Mouse (Mus musculus): ENCODE results near the gene Brd1. TPM values are rescaled to one million over a fixed set of nuclear protein-coding genes. Genes with fewer than 3 reads are reported as not detected.
"Not testable (repeated sequence)": the region's sequence is repeated elsewhere in the genome, so short reads cannot be mapped to it uniquely, and the experiment has no call there.

Brd1 gene
- 12.0 and 12.3 TPM in 2 replicates for polyA plus RNA-seq (2015; fragmentation: Nextera tagmentation; extraction: Ambion mirVana)

DNA sequence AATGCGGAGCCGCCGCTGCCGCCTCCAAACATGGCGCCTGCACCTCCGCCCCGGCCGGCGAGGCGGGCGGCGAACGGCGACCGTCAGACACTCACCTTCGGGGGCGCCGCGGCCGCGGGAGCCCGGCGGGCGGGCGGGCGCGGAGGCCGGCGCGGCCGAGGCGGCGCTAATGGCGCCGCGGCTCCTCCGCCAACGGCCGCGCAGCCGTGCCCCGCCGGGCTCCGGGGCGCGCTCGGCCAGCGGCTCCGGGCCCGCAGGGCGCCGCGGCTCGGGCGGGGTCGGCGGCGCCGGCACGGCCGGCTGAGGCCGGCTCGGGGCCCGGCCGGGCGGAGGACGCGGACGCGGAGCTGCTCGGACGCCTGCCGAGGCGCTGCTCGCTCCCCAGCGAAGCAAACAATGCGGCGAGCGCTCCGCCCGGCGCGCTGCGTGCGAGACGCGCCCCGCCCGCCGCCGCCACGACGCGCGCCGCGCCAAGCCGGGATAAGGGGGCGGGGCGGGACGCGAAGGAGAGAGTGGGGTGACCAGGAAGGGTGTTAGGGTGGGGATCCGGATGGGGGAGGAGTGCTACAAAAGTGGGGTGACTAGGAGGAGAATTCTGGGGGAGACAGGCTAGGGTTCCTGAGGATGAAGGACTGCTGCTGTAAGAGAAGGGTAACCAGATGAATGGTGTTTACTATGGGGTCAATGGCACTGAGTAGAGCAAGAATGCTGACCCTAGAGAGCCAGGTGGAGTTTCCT, at the start of gene Brd1:
Brd1 (minus strand) TSS at position 400 of the 738 bp plus-strand sequence.
- Histone ChIP-seq H3K27ac (ENCODE audit: low read length) (peak within 1 kb of the TSS; percentile 86), H3K4me1 (ENCODE audit: control insufficient read depth, insufficient read depth, low read length) (peaks cover 26% of the 10 kb centered on the region), H3K4me2 (ENCODE audit: low read depth, low read length) (peak within 1 kb of the TSS; percentile 83), H3K4me3 (ENCODE audit: low read length) (peak within 1 kb of the TSS; percentile 92), H3K9me3 (replicated peaks; ENCODE audit: control insufficient read depth, low read length) (no peaks in the 10 kb centered on the region), H3K36me3 (ENCODE audit: control insufficient read depth, insufficient read depth) (peaks cover 12% of the 10 kb centered on the region), H3K9ac (ENCODE audit: low read length) (peak within 1 kb of the TSS; percentile 94), H3K27me3 (ENCODE audit: control insufficient read depth, insufficient read depth, low read length) (no peaks in the 10 kb centered on the region)
- under 1% methylated on average over 85 of the region's 103 CpGs for WGBS
- peak; percentile 84 for ATAC-seq (replicated peaks; ENCODE audit: extremely low read depth, insufficient read depth, low FRiP score)

GRCm38 (mm10) chr15:88774630-88775029, 40.6 kb upstream of the Brd1 start:
- not testable (repeated sequence) for H3K4me2 ChIP-seq (ENCODE audit: low read depth, low read length); H3K4me1 ChIP-seq (ENCODE audit: control insufficient read depth, insufficient read depth, low read length); H3K27ac ChIP-seq (ENCODE audit: low read length); H3K9ac ChIP-seq (ENCODE audit: low read length); H3K4me3 ChIP-seq (ENCODE audit: low read length); ATAC-seq (replicated peaks; ENCODE audit: extremely low read depth, insufficient read depth, low FRiP score); H3K9me3 ChIP-seq (replicated peaks; ENCODE audit: control insufficient read depth, low read length); H3K27me3 ChIP-seq (ENCODE audit: control insufficient read depth, insufficient read depth, low read length)
- H3K36me3 ChIP-seq (ENCODE audit: control insufficient read depth, insufficient read depth), result peaks cover 23% of the 10 kb centered on the region
- WGBS, result 86% methylated on average over 5 of the region's 5 CpGs

DNA sequence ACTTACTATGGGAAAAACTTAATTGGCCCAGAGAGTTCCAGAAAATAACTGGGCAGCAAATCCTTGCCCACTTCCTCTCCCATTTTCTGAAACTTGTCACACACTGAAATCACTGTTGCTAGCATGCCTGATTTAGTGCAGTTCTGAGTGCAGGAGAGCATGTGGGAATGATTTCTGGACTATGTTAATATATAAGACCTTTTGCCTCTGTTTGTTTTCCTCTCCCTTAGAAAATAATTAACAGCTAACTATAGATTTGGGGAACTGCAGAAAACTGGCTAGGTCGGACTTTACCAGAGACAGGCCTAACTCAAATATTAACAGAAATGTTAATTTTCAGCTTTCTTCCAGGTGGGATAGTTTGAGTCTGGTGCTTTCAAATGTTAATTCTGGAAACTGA, 34.5 kb upstream of the Brd1 start:
- 90% methylated on average over 1 of the region's 1 CpGs for WGBS
- Histone ChIP-seq H3K9me3 (replicated peaks; ENCODE audit: control insufficient read depth, low read length) (no peaks in the 10 kb centered on the region), H3K36me3 (ENCODE audit: control insufficient read depth, insufficient read depth) (peaks cover 27% of the 10 kb centered on the region), H3K27ac (ENCODE audit: low read length) (no peak overlapping the region), H3K4me2 (ENCODE audit: low read depth, low read length) (no peak overlapping the region), H3K9ac (ENCODE audit: low read length) (no peak overlapping the region), H3K4me3 (ENCODE audit: low read length) (no peak overlapping the region), H3K4me1 (ENCODE audit: control insufficient read depth, insufficient read depth, low read length) (no peaks in the 10 kb centered on the region), H3K27me3 (ENCODE audit: control insufficient read depth, insufficient read depth, low read length) (no peaks in the 10 kb centered on the region)
- no peak for ATAC-seq (replicated peaks; ENCODE audit: extremely low read depth, insufficient read depth, low FRiP score)

DNA sequence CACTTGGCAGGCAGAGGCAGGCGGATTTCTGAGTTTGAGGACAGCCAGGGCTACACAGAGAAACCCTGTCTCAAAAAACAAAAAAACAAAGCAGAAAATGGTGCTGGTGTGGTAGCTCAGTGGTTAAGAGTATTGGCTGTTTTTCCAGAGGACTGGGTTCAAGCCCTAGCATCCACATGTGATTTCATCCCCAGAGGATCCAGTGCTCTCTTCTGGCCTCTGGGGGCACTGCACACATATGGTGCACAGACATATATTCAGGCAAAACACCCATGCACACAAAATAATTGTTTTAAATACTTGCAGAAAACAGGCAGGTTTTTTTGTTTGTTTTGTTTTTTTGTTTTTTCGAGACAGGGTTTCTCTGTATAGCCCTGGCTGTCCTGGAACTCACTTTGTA, 32.1 kb upstream of the Brd1 start:
- not testable (repeated sequence) for H3K4me1 ChIP-seq (ENCODE audit: control insufficient read depth, insufficient read depth, low read length); H3K9ac ChIP-seq (ENCODE audit: low read length); H3K27me3 ChIP-seq (ENCODE audit: control insufficient read depth, insufficient read depth, low read length); H3K4me3 ChIP-seq (ENCODE audit: low read length); H3K9me3 ChIP-seq (replicated peaks; ENCODE audit: control insufficient read depth, low read length); ATAC-seq (replicated peaks; ENCODE audit: extremely low read depth, insufficient read depth, low FRiP score); H3K27ac ChIP-seq (ENCODE audit: low read length); H3K4me2 ChIP-seq (ENCODE audit: low read depth, low read length)
- H3K36me3 ChIP-seq (ENCODE audit: control insufficient read depth, insufficient read depth), result peaks cover 26% of the 10 kb centered on the region
- WGBS, result 91% methylated on average over 2 of the region's 2 CpGs

DNA sequence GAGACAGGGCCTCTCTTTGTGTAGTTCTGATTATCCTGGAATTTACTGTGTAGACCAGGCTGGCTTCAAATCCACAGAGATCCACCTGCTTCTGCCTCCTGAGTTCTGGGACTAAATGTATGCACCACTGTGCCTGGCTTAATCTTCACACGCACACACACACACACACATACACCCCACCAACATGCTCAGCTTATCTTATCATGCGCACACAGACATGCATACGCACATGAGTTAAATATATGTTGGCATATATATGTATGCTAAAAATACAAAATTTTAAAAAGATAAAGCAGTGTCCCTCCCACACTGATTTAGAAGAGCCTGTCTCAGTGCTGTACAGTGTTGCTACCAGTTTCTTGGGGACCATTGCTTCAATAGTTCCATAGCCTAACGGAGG, 27.5 kb upstream of the Brd1 start:
- no peak for ATAC-seq (replicated peaks; ENCODE audit: extremely low read depth, insufficient read depth, low FRiP score)
- Histone ChIP-seq H3K27ac (ENCODE audit: low read length) (no peak overlapping the region), H3K4me2 (ENCODE audit: low read depth, low read length) (no peak overlapping the region), H3K9me3 (replicated peaks; ENCODE audit: control insufficient read depth, low read length) (no peaks in the 10 kb centered on the region), H3K27me3 (ENCODE audit: control insufficient read depth, insufficient read depth, low read length) (no peaks in the 10 kb centered on the region), H3K9ac (ENCODE audit: low read length) (no peak overlapping the region), H3K4me3 (ENCODE audit: low read length) (no peak overlapping the region), H3K4me1 (ENCODE audit: control insufficient read depth, insufficient read depth, low read length) (peaks cover 20% of the 10 kb centered on the region), H3K36me3 (ENCODE audit: control insufficient read depth, insufficient read depth) (peaks cover 27% of the 10 kb centered on the region)
- WGBS, result 79% methylated on average over 4 of the region's 4 CpGs

GRCm38 (mm10) chr15:88758061-88758460, 24.0 kb upstream of the Brd1 start:
- WGBS, result 36% methylated on average over 3 of the region's 3 CpGs
- H3K9me3 ChIP-seq (replicated peaks; ENCODE audit: control insufficient read depth, low read length), result no peaks in the 10 kb centered on the region
- no peak for ATAC-seq (replicated peaks; ENCODE audit: extremely low read depth, insufficient read depth, low FRiP score)
- H3K4me1 ChIP-seq (ENCODE audit: control insufficient read depth, insufficient read depth, low read length), result peaks cover 23% of the 10 kb centered on the region
- no peak overlapping the region for H3K9ac ChIP-seq (ENCODE audit: low read length)
- peaks cover 21% of the 10 kb centered on the region for H3K36me3 ChIP-seq (ENCODE audit: control insufficient read depth, insufficient read depth)
- peak overlapping the region; percentile 70 for H3K27ac ChIP-seq (ENCODE audit: low read length)
- H3K4me3 ChIP-seq (ENCODE audit: low read length), result no peak overlapping the region
- H3K27me3 ChIP-seq (ENCODE audit: control insufficient read depth, insufficient read depth, low read length), result no peaks in the 10 kb centered on the region
- H3K4me2 ChIP-seq (ENCODE audit: low read depth, low read length), result peak overlapping the region; percentile 49

GRCm38 (mm10) chr15:88755761-88756160, 21.7 kb upstream of the Brd1 start:
- WGBS, result 94% methylated on average over 18 of the region's 18 CpGs
- ATAC-seq (replicated peaks; ENCODE audit: extremely low read depth, insufficient read depth, low FRiP score), result no peak
- no peaks in the 10 kb centered on the region for H3K9me3 ChIP-seq (replicated peaks; ENCODE audit: control insufficient read depth, low read length)
- no peak overlapping the region for H3K4me2 ChIP-seq (ENCODE audit: low read depth, low read length)
- H3K4me3 ChIP-seq (ENCODE audit: low read length), result no peak overlapping the region
- no peaks in the 10 kb centered on the region for H3K27me3 ChIP-seq (ENCODE audit: control insufficient read depth, insufficient read depth, low read length)
- H3K9ac ChIP-seq (ENCODE audit: low read length), result no peak overlapping the region
- no peak overlapping the region for H3K27ac ChIP-seq (ENCODE audit: low read length)
- H3K4me1 ChIP-seq (ENCODE audit: control insufficient read depth, insufficient read depth, low read length), result peaks cover 28% of the 10 kb centered on the region
- H3K36me3 ChIP-seq (ENCODE audit: control insufficient read depth, insufficient read depth), result peaks cover 10% of the 10 kb centered on the region; the same call in 1 of the 2 replicates

DNA sequence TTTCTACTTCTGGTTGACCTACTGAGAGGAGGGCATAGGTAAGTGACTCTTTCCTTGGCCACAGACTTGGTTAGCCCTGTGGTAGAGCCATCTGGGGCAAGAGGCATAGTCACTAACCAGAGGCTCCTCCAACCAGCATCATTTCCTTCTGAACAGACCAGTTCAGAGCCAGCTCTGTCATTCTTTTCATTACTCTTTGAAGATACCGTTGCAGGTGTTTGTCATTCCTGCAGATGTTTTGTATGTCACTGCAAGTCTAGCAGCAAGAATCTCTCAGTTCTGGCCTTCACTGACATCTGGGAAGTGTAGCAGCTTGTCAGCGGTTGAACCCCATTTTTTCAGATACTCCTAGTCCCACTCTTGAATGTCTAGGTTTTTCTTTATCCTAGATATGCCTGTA, 20.9 kb upstream of the Brd1 start:
- peaks cover 7% of the 10 kb centered on the region; the same call in 1 of the 2 replicates for H3K36me3 ChIP-seq (ENCODE audit: control insufficient read depth, insufficient read depth)
- no peaks in the 10 kb centered on the region for H3K9me3 ChIP-seq (replicated peaks; ENCODE audit: control insufficient read depth, low read length)
- H3K4me1 ChIP-seq (ENCODE audit: control insufficient read depth, insufficient read depth, low read length), result peaks cover 32% of the 10 kb centered on the region
- H3K4me2 ChIP-seq (ENCODE audit: low read depth, low read length), result no peak overlapping the region
- no peaks in the 10 kb centered on the region for H3K27me3 ChIP-seq (ENCODE audit: control insufficient read depth, insufficient read depth, low read length)
- 63% methylated on average over 2 of the region's 2 CpGs for WGBS
- no peak overlapping the region for H3K27ac ChIP-seq (ENCODE audit: low read length)
- no peak for ATAC-seq (replicated peaks; ENCODE audit: extremely low read depth, insufficient read depth, low FRiP score)
- no peak overlapping the region for H3K9ac ChIP-seq (ENCODE audit: low read length)
- no peak overlapping the region for H3K4me3 ChIP-seq (ENCODE audit: low read length)

DNA sequence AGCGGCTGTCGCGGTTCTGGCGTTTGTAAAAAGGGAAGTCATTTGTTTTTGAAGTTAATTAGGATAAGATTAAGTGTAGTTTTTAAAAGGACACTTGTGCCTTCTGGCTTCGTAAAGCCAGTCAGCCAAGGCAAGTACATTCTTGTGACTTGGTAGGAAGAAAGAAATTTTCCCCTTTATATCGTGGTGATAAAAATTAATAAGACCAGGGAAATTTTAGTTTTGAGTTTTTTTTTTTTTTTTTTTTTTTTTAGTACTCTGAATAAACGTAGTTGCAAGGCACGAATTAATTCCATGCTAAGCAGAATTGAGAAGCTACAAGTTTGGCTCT, 18.3 kb upstream of the Brd1 start:
- WGBS, result under 1% methylated on average over 8 of the region's 8 CpGs
- no peak for ATAC-seq (replicated peaks; ENCODE audit: extremely low read depth, insufficient read depth, low FRiP score)
- H3K27me3 ChIP-seq (ENCODE audit: control insufficient read depth, insufficient read depth, low read length), result no peaks in the 10 kb centered on the region
- H3K4me3 ChIP-seq (ENCODE audit: low read length), result peak overlapping the region; percentile 86
- peak overlapping the region; percentile 86 for H3K27ac ChIP-seq (ENCODE audit: low read length)
- no peaks in the 10 kb centered on the region for H3K9me3 ChIP-seq (replicated peaks; ENCODE audit: control insufficient read depth, low read length)
- 0 out of 2 replicates have a peak, but pooled peaks cover 3% of the 10 kb centered on the region for H3K36me3 ChIP-seq (ENCODE audit: control insufficient read depth, insufficient read depth)
- H3K9ac ChIP-seq (ENCODE audit: low read length), result peak overlapping the region; percentile 90
- H3K4me1 ChIP-seq (ENCODE audit: control insufficient read depth, insufficient read depth, low read length), result peaks cover 15% of the 10 kb centered on the region
- H3K4me2 ChIP-seq (ENCODE audit: low read depth, low read length), result peak overlapping the region; percentile 67
